Mouse (Mus musculus) layer of hippocampus, adult 9-11 months (tissue): ENCODE results near the gene Sel1l2.
A peak's percentile ranks its signal among the peaks of the same experiment; 100 is the strongest.

Experiments
- DNase-seq: peaks from one replicate; pipeline ENCODE4 v3.0.0; 2022

Gene Sel1l2

GRCm38 (mm10) chr2:140389525-140389924 lies at the start of gene Sel1l2:
Gene Sel1l2 (minus strand): TSS chr2:140389706.
- no peak for DNase-seq

DNA sequence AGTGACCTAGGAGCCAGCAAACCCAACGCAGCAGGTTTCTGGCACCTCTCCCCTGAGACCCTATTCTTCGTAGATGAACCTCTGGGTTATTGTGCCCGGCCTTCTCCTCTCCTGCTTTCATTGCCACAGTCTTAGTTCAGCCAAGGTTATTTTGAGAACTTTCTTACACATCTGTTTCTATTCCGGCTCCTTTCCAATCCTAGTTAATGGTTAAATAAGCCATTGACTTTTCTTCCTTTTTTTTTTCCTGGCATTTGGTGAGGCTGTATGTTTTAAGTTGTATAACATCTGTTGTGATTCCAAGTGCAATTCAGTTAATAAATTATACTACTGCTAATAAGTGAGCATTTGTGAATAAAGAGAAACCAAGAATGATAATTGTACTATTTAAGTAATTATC lies 49.6 kb upstream of the Sel1l2 start:
- no peak for DNase-seq

GRCm38 (mm10) chr2:140427283-140427682 lies 37.8 kb upstream of the Sel1l2 start:
- DNase-seq: no peak

DNA sequence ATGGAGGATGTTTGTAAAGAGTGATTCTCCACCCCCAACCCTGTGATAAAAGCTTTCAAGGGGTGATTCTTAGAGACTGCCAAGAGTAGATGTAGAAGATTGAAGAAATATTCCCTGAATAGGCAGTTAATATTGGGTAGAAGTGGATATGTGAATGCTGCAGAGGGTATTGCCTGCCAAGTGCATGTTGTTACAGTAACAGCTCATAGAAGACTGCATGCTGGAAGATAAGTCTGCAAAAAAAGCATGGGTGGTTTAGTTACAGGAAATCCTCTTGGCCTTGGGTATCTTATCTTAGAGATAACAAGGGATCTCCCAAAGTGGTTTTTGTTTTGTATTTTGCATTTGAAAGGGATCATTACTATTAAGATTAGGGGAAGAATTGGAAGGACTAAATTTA lies 36.3 kb upstream of the Sel1l2 start:
- DNase-seq: no peak

- DNase-seq: peak; percentile 13
Measured at GRCm38 (mm10) chr2:140395744-140396231, 6.3 kb upstream of the Sel1l2 start.

- DNase-seq: peak; percentile 98
Measured at GRCm38 (mm10) chr2:140395179-140395578, 5.7 kb upstream of the Sel1l2 start, which contains the start of gene Macrod2. Gene Macrod2 (plus strand): TSS chr2:140395309.

GRCm38 (mm10) chr2:140364804-140365203 lies 24.7 kb downstream of the Sel1l2 start:
- no peak for DNase-seq

DNA sequence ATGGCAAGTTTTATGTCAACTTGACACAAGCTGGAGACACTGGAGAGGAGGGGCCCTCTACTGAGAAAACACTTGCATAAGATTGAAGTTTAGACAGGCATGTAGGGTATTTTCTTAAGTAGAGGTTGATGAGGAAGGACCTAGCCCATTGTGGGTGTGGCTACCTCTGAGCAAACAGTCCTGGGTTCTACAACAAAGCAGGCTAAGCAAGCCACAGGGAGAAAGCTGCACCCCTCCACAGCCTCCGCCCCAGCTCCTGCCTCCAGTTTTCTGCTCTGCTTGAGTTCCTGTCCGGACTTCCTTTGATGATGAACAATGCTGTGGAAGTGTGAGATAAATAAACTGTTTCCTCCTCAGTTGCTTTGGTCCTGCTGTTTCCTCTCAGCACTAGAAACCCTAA lies 29.6 kb downstream of the Sel1l2 start:
- no peak for DNase-seq

DNA sequence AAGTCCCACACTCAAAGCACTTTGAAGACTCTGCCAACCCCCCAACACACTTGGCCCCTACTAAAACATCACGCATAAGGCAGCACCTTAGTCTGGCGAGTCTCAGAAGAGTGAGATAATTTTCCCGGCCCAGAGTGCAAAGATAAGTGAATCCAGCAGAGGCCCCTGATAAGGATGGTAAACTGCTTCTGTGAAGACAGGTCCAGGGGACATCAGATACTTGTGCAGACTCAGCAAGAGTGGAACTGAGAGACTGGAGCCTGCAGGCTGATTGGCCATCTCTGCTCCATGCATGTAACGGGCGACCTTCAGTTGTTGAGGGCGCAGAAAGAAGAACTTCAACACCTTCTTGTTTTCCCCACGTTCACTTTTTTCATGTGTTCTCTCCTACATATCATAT lies 47.1 kb downstream of the Sel1l2 start:
- no peak for DNase-seq

DNA sequence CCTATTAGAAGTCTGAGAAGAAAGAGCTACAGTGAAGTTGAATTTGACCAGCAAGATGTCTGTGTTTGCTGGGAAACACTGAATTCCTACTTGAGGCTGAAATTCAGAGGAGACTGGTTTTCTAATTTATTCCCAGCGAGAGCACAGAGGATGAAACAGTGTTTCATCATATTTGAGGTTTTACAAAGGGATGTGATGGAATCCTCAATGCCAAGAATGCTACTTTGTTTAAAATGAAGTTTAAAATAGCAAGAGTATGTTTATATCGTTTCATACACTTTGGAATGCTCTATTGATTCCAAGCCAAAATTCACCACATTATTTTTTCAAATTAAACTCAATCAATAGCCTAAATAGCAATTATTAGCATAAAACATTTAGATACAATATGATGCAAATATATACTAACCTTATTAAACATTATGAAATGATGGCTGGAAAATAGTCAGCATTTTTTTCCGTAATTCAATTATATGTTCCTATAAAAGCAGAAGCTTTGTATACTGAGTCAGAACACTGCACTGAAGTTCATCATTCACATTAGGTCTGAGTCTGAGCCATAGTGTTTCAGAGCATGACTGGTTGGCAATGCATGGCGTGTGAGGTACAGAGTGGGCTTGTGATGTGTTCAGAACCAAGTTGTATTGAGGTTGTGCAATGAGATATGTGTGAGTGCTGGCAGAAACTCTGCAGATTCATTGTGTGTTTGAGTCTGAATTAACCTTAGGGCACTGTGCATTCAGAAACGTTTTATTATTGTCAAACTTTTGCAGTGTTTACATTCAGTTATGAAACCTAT lies 58.8 kb downstream of the Sel1l2 start:
- no peak for DNase-seq

GRCm38 (mm10) chr2:140302976-140303708 lies 86.4 kb downstream of the Sel1l2 start:
- no peak for DNase-seq

- DNase-seq: no peak
Measured at GRCm38 (mm10) chr2:140297155-140297554, 92.4 kb downstream of the Sel1l2 start.

DNA sequence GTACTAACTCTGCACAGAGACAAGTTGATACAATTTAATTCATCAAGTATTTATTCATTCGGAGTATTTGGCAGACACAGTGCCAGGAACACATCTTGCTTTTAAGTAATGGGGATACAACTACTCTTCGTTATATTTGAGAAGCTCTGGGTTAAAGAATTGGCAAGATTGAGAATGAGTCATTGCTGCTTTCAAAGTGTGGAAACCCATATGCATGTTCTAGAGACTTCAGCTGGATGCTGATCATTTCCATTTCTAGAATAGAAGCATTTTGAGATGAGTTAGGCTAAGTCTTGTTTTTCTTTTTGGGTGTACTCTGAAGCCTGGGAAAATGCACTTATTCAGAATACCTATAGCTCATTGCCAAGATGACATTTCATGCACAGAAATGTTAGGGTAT lies 95.7 kb downstream of the Sel1l2 start:
- peak; percentile 24 for DNase-seq

- DNase-seq: no peak
Measured at GRCm38 (mm10) chr2:140280808-140281207, 108.7 kb downstream of the Sel1l2 start.

DNA sequence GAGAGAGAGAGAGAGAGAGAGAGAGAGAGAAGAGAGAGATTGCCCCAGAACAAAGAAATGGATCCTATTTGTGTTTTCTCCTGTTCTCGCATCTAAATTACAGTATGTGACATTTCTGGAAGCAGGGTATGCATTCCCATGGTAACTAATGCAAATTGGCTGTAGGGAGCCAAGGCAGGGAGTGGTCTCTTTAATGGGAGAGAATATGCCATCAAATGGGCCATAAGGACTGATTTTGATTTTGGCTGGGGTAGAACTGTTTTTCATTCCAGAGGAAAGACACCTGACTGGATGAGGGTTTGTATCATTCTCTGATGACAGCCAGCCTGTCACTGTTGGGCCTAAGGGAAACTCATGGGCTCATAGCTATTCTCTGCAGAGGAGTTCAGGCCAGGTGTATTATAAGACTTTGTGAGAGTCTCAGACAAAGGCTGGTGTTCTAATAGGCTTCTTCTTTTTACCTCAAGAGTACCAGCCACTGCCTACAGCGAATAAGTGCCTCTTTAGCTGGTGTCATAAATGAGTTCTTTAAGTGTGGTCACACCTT lies 133.8 kb downstream of the Sel1l2 start:
- no peak for DNase-seq

DNA sequence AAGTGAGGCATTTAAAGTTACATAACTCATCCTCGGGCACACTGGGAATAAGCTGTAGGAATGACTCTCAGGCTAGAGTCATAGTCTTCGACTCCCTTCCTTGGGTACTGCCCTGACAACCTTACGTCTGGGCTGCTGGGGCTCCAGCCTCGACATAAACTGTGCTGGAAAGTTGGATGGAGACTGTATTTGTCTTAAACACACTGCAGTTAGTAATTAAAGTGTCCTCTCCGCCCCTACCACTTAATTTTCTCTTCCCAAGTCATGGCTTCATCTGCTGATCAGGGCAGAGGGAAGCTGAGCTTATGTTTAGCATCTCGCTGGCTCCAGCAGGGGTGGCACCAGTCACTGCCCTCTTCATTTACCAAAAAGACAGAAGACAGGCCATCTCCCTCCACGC lies 135.2 kb downstream of the Sel1l2 start:
- DNase-seq: no peak

- peak; percentile 9 for DNase-seq
Measured at GRCm38 (mm10) chr2:140243105-140243504, 146.4 kb downstream of the Sel1l2 start.

GRCm38 (mm10) chr2:140242398-140242797 lies 147.1 kb downstream of the Sel1l2 start:
- DNase-seq: no peak

GRCm38 (mm10) chr2:140237245-140237644 lies 152.3 kb downstream of the Sel1l2 start:
- peak; percentile 29 for DNase-seq

DNA sequence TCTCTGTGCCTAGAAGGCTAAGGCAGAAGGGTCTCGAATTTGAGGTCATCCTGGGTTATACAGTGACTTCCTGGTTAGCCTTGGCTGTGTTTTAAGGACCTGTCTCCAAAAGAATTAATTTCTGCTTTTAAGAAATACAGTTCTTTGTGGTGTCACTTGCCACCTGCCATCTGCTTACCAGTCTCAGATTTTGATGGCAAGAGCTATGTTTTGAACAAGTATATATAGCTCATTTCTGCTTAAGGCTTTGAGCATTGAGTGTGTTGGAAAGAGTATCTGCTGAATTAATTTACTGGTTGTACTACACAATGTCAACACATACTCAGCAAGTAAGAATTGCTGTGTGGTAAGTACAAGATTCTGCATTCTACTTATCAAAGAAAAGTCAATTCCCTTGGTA lies 159.2 kb downstream of the Sel1l2 start:
- peak; percentile 14 for DNase-seq

GRCm38 (mm10) chr2:140220325-140220724 lies 169.2 kb downstream of the Sel1l2 start:
- DNase-seq: no peak

- no peak for DNase-seq
Measured at GRCm38 (mm10) chr2:140215965-140216364, 173.5 kb downstream of the Sel1l2 start.

DNA sequence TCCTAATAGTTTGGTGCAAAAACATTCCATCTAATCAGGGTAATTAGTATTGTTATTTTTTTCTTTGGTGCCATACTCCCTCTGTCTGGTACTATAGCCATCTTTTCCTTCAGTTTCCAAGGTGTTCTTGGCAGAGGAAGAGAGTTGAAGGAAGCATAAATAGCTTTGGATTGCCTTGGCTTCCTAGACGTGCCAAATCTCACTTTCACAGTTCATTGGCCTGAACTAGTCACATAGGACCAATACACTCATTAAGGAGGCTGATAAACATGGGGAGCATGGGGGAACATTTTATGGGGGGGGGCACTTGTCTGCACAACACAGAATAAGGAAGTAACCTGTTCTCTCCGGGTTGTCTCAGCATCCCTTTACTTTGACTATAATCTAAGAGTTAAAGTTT lies 174.1 kb downstream of the Sel1l2 start:
- DNase-seq: no peak

- DNase-seq: no peak
Measured at GRCm38 (mm10) chr2:140214519-140215027, 174.9 kb downstream of the Sel1l2 start.
